Mouse (Mus musculus): ENCODE data around the gene Rasgrp1.

Gene Rasgrp1

GRCm38 (mm10) chr2:117335552-117336188 lies 7.1 kb downstream of the Rasgrp1 start:
- in situ Hi-C loops (cut with MboI) = no loop called here

DNA sequence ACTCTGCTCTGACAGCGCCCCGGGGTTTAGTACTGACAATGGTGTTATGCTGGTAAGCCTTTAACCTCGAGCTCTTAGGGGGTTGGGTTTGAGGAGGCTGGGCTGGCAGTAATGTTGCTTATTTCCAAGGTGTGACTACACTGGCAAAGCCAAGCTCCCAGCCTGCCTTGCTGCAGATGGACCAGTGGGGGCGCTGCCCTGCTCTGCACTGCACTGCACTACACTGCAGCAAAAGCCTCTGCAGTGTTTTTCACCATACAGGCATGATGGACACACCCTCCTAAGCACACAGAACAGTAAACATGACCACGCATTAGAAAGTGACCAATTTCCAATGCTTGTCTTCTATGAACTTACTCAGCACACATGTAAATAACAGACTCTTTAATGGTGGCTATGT lies 11.2 kb downstream of the Rasgrp1 start:
- in situ Hi-C loops (cut with MboI) = no loop called here

DNA sequence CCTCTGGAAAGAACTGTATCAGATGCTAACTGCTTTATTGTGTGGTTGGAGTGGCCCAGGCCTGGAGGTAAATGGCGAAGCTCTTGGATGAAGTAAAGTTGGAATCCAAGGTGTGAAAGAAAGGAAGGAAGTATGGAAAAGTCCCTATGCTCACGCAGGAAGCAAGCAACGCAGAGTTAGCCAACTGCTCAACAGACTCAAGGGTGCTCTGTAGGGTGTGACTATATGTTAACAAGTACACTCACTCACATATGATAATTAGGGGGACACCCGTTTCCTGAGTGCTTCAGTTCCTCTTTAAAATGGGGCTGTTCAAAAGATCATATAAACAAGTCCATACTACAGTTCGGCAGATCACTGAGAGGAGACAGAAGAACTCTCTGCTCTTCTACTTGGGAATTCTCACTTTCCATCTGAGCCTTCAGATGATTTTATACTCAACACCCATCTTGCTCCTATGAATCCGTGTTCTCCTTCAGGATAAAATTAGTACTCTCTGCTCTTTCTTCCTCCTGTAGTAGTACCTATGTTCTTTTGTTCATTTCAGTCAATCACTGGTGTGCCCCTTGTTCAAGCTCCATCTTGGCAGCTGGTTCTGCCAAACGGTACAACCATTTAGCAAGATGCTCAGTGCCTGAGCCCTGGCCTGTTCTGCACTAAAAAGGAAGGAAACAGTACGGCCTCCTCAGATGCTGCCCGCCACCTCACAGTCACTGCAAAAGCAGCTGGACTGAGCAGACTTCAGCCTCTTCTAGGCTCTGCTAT lies 14.1 kb downstream of the Rasgrp1 start:
- in situ Hi-C loops (cut with MboI) = no loop called here

DNA sequence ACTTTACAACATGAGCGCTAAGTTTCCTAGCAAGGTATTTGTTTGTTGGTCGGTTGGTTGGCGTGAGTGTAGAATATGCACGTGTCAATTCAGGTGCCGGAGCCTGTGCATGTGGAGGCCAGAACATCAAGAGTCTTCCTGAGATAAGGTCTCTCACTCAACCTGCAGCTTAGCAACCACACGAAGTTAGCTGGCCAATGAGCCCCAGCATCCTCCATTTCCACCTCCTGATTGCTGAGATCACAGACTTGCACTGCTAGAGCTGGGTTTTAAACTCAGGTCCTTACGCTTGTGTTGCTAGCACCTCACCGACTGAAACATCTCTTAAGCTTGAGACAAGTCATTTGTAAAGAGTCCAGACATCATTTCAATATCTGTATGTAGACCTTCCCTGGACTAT lies 20.4 kb downstream of the Rasgrp1 start:
- in situ Hi-C loops (cut with MboI) = no loop called here

- in situ Hi-C loops (cut with MboI) = no loop called here
Observed at GRCm38 (mm10) chr2:117321231-117321630, 21.6 kb downstream of the Rasgrp1 start.

DNA sequence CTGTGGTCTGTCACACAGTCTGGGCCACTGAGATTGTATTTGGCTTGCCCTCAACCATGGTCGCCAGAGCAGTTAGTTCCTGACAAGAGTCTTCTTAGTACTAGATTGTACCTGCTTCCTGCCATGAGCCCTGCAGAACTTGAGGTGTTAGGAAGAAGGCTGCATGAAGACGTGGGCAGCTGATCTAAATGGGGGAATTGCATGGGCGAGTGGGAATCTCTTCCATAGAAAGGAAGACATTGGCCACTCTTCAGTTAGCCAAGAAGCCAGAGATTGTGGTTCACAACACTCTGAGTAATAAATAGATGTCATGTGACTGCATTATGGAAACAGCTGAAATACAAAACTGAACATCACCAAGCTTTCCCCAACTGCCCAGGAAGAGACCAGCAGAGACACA lies 23.8 kb downstream of the Rasgrp1 start:
- in situ Hi-C loops (cut with MboI) = no loop called here

DNA sequence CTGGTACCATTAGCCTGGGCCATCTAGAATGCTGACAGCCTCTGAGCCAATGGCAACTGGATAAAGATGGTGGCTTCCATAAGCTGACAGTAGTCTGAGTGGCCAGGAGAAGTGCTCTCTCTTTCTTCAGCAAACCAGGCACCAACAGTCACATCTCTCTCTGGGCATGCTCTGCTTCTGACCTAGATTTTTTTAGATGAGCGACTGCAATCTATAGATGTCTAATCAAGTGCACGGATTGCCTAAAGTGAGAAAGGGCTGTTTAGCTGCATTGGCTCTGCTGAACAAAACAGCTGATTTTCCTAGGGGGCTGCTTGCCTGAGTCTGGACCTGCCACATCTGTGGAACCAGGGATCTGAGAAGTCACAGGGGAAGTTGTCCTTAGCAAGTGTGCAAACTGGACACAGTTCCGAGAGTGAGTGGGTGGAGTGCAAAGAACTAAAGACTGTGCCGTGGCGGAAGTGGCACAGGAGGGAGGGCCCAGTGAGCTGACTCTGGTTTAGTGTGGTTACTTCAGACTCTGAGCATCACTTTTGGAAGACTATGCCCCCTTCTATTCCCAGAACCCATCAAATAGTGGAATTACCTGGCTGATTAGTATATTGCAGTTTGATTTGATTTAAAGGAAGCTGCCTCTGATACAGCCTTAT lies 29.1 kb downstream of the Rasgrp1 start:
- in situ Hi-C loops (cut with MboI) = no loop called here

DNA sequence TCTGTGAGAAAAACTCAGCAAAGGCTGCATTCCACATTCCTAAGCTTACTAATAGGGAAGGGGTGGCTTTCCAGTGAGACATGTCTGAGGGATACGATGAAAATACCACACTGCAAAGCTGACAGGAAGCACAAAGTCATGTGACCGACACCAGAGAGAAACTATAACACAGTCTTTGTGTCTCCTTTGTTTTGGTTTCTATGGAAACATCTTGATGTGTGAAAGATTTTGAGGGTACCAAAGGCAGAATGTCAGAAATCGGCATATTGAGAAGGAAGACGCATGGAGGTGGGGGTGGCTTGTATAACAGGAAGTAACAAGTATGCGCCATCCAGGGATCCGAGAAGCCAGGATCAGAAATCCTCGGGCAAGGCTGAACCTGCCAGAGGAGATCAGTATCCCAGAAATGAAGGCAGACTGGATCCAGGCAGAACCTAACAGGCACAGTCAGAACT lies 30.3 kb downstream of the Rasgrp1 start:
- in situ Hi-C loops (cut with MboI) = no loop called here

DNA sequence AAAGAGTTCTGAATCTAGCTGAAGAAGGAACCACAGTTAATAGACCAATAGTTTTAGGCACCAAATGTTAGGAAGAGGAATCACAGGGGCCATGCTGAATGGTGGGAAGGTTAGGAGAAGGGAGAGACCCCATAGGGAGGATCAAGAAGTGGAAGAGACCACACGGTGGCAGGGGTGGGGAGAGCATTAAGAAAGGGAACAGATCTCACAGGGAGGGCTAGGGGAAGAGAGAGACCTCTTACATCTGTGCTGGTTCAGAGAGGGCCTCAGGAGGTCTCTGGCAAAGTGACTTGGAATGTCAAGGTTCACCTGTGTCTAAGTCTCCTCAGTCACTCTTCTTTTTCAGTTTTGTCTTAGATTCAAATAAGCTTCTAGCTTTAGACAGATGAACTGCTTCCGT lies 30.8 kb downstream of the Rasgrp1 start:
- in situ Hi-C loops (cut with MboI) = no loop called here

- in situ Hi-C loops (cut with MboI) = no loop called here
Observed at GRCm38 (mm10) chr2:117311349-117311748, 31.5 kb downstream of the Rasgrp1 start.

GRCm38 (mm10) chr2:117309046-117309445 lies 33.8 kb downstream of the Rasgrp1 start:
- in situ Hi-C loops (cut with MboI) = no loop called here

GRCm38 (mm10) chr2:117307959-117308358 lies 34.8 kb downstream of the Rasgrp1 start:
- in situ Hi-C loops (cut with MboI) = no loop called here

- in situ Hi-C loops (cut with MboI) = no loop called here
Observed at GRCm38 (mm10) chr2:117304941-117305340, 37.9 kb downstream of the Rasgrp1 start.

GRCm38 (mm10) chr2:117303391-117304350 lies 39.1 kb downstream of the Rasgrp1 start:
- in situ Hi-C loops (cut with MboI) = no loop called here

DNA sequence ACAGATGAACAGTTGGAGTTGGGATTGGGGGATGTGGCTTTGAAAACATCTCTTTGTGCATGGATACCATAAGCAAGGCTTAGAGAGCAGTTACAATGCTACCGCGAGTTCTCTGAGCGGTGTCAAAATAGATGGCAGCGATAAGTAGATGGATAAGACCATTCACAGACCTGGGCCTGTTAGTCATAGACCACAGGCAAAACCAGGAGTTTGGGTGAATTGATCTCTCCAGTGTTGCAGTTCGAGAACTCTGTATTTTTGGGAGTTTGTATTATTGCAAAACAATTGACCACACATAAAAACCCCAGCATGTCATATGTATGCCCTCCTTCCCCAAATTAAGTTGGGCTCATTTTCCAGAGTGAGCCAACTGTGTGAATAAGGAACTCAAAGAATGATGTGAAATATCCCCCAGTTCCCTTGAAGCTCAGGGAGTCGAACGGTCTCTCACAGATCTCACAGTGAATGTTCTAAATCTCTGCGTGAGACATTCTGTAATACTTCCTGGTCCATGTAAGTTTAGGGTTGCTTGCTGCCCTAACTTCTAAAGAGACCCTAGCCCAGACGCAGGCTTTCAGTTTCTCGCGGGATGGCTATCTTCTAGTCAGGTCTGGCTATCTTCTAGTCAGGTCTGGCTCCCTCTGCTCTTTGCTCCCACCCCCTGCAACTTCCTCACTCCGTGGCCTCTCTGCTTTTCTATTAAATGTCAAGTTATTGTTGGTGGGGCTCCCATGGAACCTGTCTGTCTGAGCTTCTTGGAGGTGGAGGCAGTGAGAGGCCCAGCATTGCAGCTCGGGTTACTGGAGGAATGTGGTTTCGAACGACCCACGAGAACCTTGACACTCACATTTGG lies 43.0 kb downstream of the Rasgrp1 start:
- in situ Hi-C loops (cut with MboI) = no loop called here

DNA sequence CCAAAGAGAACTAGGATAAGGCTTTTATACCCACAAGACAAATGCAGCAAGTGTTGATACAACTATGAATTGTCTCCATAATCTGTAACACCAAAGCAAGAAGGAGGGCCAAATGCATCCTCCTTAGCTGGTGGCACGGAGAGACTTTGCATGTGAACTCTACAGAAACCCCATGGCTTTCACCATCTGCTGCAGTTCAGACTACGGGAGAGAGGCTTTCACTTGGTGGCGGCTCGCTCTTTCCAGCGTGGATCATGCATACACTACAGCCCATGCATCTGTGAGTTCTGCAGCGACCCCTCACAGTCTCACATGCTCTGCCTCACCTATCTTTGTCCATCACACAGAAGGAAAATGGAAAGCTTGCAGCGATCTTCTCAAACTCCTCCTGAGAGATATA lies 54.5 kb downstream of the Rasgrp1 start:
- in situ Hi-C loops (cut with MboI) = no loop called here

DNA sequence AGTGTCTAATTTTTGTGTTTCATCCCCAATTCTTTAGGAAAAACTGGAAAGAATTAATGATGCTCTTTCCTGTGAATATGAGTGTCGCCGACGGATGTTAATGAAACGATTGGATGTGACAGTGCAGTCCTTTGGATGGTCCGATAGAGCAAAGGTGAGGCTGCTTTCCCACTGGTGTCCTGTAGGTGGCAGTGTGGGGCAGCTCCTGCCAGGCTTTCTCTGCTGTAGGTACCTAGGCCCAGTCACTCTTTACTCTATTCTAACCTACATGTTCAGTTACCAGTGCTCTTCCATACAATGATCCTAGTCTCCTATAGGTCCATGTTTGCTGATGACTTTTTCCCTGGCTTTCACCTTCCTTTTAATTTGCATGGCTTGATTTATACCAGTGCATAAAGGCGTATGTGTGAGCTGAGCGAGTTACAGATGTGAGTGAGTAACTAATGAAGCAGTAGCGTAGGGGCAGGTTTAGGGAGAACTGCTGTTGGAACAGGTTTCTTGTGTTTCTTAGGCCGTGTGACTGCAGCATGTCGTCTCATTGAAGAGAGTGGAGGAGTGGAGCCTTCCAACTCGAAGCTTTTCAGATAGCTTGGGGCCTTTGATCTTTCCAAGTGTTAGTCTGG lies 78.9 kb downstream of the Rasgrp1 start:
- in situ Hi-C loops (cut with MboI) = loop anchor here (5.0 kb wide), 1 partner anchor 183 kb away; no protein-coding TSS in a partner anchor

- in situ Hi-C loops (cut with MboI) = loop anchor here (5.0 kb wide), 1 partner anchor 185 kb away; no protein-coding TSS in a partner anchor
Observed at GRCm38 (mm10) chr2:117262184-117262583, 80.6 kb downstream of the Rasgrp1 start.

DNA sequence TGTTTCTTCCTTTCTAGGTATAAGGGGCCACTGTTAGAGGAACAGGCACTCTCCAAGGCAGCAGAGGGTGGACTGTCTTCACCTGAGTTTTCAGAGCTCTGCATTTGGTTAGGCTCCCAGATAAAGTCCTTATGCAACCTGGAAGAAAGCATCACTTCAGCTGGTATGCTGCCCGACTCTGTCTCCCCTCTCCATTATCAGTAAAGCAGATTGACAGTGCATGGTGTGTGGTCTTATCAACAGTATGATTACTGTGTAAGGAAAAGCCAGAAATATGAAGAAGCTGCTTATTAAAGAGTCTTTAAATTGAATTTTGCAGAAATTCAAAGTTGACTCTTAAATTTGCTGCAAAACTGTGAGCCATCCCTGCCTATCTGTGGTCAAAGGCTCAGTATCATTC lies 85.2 kb downstream of the Rasgrp1 start:
- in situ Hi-C loops (cut with MboI) = no loop called here

GRCm38 (mm10) chr2:117255415-117255814 lies 87.4 kb downstream of the Rasgrp1 start:
- in situ Hi-C loops (cut with MboI) = no loop called here

Data from mature B cell (primary cell).